ENCODE assay signal across 23 mouse cellular contexts in the genomic region with DNA sequence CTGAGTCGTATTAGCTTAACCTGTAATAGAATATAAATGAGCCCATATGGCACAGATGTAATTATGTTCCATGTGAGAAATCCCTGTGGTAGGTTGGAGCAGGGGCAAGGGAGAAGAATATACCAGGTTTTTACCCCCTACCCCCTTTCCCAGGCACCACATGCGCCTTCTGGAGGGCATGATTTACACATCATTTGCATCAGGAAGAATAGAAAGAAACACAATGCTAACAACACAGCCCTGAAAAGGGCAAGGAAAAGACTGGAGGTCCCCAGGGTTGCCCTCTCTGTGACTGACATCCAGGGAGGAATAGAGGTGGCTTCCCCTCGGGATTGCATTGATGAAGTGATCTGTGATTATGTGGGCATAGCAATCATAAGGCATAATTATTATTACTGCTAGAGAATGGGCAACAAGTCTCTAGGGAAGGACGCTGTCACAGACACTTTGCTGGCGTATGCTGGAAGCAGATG. TPM values are rescaled to one million over a fixed set of nuclear protein-coding genes. Genes with fewer than 3 reads are reported as not detected.
DNase-seq lines count a peak whose midpoint lies in the region; ATAC-seq lines count a peak whose summit lies in the region.
"Had no signal": no experiment of that assay in that cellular context is flagged by ENCODE, and none has a peak within 500 bp of the region (broad histone marks: within the 10 kb centered on the region; RNA-seq: fewer than 3 reads in every experiment).

No protein-coding gene starts in this region.

- peak; percentile 61; the same call in 1 of the 2 replicates for ATAC-seq in forebrain, embryonic 13.5 days
- ATAC-seq in forebrain, embryonic 15.5 days (replicated peaks): no peak
- ATAC-seq in neural tube, embryonic 12.5 days (ENCODE audit: low FRiP score, low read depth): peak; percentile 84
- ATAC-seq in neural tube, embryonic 15.5 days (ENCODE audit: low FRiP score): no peak
- peak; percentile 68 for ATAC-seq in hindbrain, embryonic 16.5 days
- peak; percentile 85 for ATAC-seq in neural tube, embryonic 14.5 days (ENCODE audit: low read depth)
- no peak for ATAC-seq in erythroid progenitor cell, adult 5-6 weeks (replicated peaks; ENCODE audit: low FRiP score, poor library complexity, severe bottlenecking)

- H3K4me2 ChIP-seq in forebrain, embryonic 13.5 days: no peak overlapping the region
- H3K4me2 ChIP-seq in forebrain, embryonic 15.5 days (replicated peaks): no peak overlapping the region
- H3K4me2 ChIP-seq in neural tube, embryonic 12.5 days (replicated peaks): no peak overlapping the region
- no peak overlapping the region for H3K4me2 ChIP-seq in neural tube, embryonic 15.5 days
- H3K4me2 ChIP-seq in hindbrain, embryonic 16.5 days (ENCODE audit: low read length): no peak overlapping the region
- H3K4me2 ChIP-seq in neural tube, embryonic 14.5 days (ENCODE audit: low read depth, low read length): no peak overlapping the region
- H3K4me2 ChIP-seq: heart, embryonic 12.5 days; kidney, embryonic 15.5 days; limb, embryonic 12.5 days; liver, embryonic 13.5 days; lung, embryonic 14.5 days had no signal

- DNase-seq in kidney, adult 11 months: no peak
- DNase-seq: adrenal gland, postnatal 36 days; cerebellum, adult 2 months; gastrocnemius, postnatal 10 days; heart, adult 11 months; heart, postnatal 14 days; liver, embryonic 13.5 days; lung, embryonic 14.5 days; lung, postnatal 36 days; thymus, postnatal 25 days had no signal

- no peaks in the 10 kb centered on the region for H3K27me3 ChIP-seq in forebrain, embryonic 13.5 days
- no peaks in the 10 kb centered on the region for H3K27me3 ChIP-seq in forebrain, embryonic 15.5 days
- 0 out of 2 replicates have a peak, but pooled peaks cover 3% of the 10 kb centered on the region for H3K27me3 ChIP-seq in neural tube, embryonic 12.5 days (replicated peaks)
- H3K27me3 ChIP-seq in neural tube, embryonic 15.5 days (replicated peaks): no peaks in the 10 kb centered on the region
- H3K27me3 ChIP-seq in hindbrain, embryonic 16.5 days (replicated peaks; ENCODE audit: control insufficient read depth, insufficient read depth, low read length): no peaks in the 10 kb centered on the region
- no peaks in the 10 kb centered on the region for H3K27me3 ChIP-seq in neural tube, embryonic 14.5 days (ENCODE audit: control insufficient read depth, insufficient read depth, low read length)
- H3K27me3 ChIP-seq: CH12.LX; heart, embryonic 12.5 days; kidney, embryonic 15.5 days; limb, embryonic 12.5 days; liver, embryonic 13.5 days had no signal

- H3K4me3 ChIP-seq in forebrain, embryonic 13.5 days: no peak overlapping the region
- no peak overlapping the region for H3K4me3 ChIP-seq in forebrain, embryonic 15.5 days
- H3K4me3 ChIP-seq in neural tube, embryonic 12.5 days: no peak overlapping the region
- H3K4me3 ChIP-seq in neural tube, embryonic 15.5 days (replicated peaks): no peak overlapping the region
- no peak overlapping the region for H3K4me3 ChIP-seq in hindbrain, embryonic 16.5 days (ENCODE audit: low read length)
- H3K4me3 ChIP-seq in neural tube, embryonic 14.5 days (ENCODE audit: low read depth, low read length): no peak overlapping the region
- H3K4me3 ChIP-seq: heart, embryonic 12.5 days; kidney, embryonic 15.5 days; limb, embryonic 12.5 days; liver, embryonic 13.5 days had no signal

- H3K4me1 ChIP-seq in forebrain, embryonic 13.5 days: peaks cover 9% of the 10 kb centered on the region
- H3K4me1 ChIP-seq in forebrain, embryonic 15.5 days: peaks cover 10% of the 10 kb centered on the region
- H3K4me1 ChIP-seq in neural tube, embryonic 12.5 days: peaks cover 9% of the 10 kb centered on the region; the same call in 1 of the 2 replicates
- peaks cover 11% of the 10 kb centered on the region for H3K4me1 ChIP-seq in neural tube, embryonic 15.5 days
- peaks cover 4% of the 10 kb centered on the region; the same call in 1 of the 2 replicates for H3K4me1 ChIP-seq in hindbrain, embryonic 16.5 days (ENCODE audit: control insufficient read depth, insufficient read depth, low read depth, low read length)
- H3K4me1 ChIP-seq in neural tube, embryonic 14.5 days (ENCODE audit: control insufficient read depth, insufficient read depth, low read length): no peaks in the 10 kb centered on the region

- no peaks in the 10 kb centered on the region for H3K36me3 ChIP-seq in forebrain, embryonic 13.5 days (ENCODE audit: poor library complexity, severe bottlenecking)
- H3K36me3 ChIP-seq in forebrain, embryonic 15.5 days: no peaks in the 10 kb centered on the region
- no peaks in the 10 kb centered on the region for H3K36me3 ChIP-seq in neural tube, embryonic 12.5 days
- H3K36me3 ChIP-seq in neural tube, embryonic 15.5 days: no peaks in the 10 kb centered on the region
- H3K36me3 ChIP-seq in hindbrain, embryonic 16.5 days (ENCODE audit: control insufficient read depth, insufficient read depth, low read length): no peaks in the 10 kb centered on the region
- no peaks in the 10 kb centered on the region for H3K36me3 ChIP-seq in neural tube, embryonic 14.5 days (ENCODE audit: control insufficient read depth, insufficient read depth, low read length)
- H3K36me3 ChIP-seq: heart, embryonic 12.5 days; kidney, embryonic 15.5 days; limb, embryonic 12.5 days; liver, embryonic 13.5 days had no signal

- WGBS in forebrain, embryonic 13.5 days: 44% methylated on average over 5 of the region's 5 CpGs
- WGBS in forebrain, embryonic 15.5 days: 38% methylated on average over 5 of the region's 5 CpGs
- WGBS in neural tube, embryonic 12.5 days: 30% methylated on average over 5 of the region's 5 CpGs
- WGBS in neural tube, embryonic 15.5 days: 20% methylated on average over 5 of the region's 5 CpGs
- 25% methylated on average over 5 of the region's 5 CpGs for WGBS in hindbrain, embryonic 16.5 days
- 23% methylated on average over 5 of the region's 5 CpGs for whole genome bisulfite sequencing in neural tube, embryonic 14.5 days

- no peaks in the 10 kb centered on the region for H3K9me3 ChIP-seq in forebrain, embryonic 13.5 days (replicated peaks)
- no peaks in the 10 kb centered on the region for H3K9me3 ChIP-seq in forebrain, embryonic 15.5 days
- H3K9me3 ChIP-seq in neural tube, embryonic 12.5 days: no peaks in the 10 kb centered on the region
- H3K9me3 ChIP-seq in neural tube, embryonic 15.5 days (replicated peaks): no peaks in the 10 kb centered on the region
- no peaks in the 10 kb centered on the region for H3K9me3 ChIP-seq in hindbrain, embryonic 16.5 days (ENCODE audit: control insufficient read depth, low read length)
- H3K9me3 ChIP-seq in neural tube, embryonic 14.5 days (ENCODE audit: control insufficient read depth, low read length): no peaks in the 10 kb centered on the region
- H3K9me3 ChIP-seq: heart, embryonic 12.5 days; kidney, embryonic 15.5 days; limb, embryonic 12.5 days; liver, embryonic 13.5 days had no signal

- no peak overlapping the region for H3K27ac ChIP-seq in forebrain, embryonic 13.5 days
- H3K27ac ChIP-seq in forebrain, embryonic 15.5 days (replicated peaks): no peak overlapping the region
- H3K27ac ChIP-seq in neural tube, embryonic 12.5 days: no peak overlapping the region
- no peak overlapping the region for H3K27ac ChIP-seq in neural tube, embryonic 15.5 days (replicated peaks)
- H3K27ac ChIP-seq in hindbrain, embryonic 16.5 days (ENCODE audit: low read depth, low read length): no peak overlapping the region
- no peak overlapping the region for H3K27ac ChIP-seq in neural tube, embryonic 14.5 days (ENCODE audit: low read depth, low read length)
- H3K27ac ChIP-seq: kidney, embryonic 15.5 days; limb, embryonic 12.5 days; liver, embryonic 13.5 days had no signal

- no peak overlapping the region for H3K9ac ChIP-seq in forebrain, embryonic 13.5 days
- no peak overlapping the region for H3K9ac ChIP-seq in forebrain, embryonic 15.5 days (replicated peaks)
- no peak overlapping the region for H3K9ac ChIP-seq in neural tube, embryonic 12.5 days
- no peak overlapping the region for H3K9ac ChIP-seq in neural tube, embryonic 15.5 days (replicated peaks)
- H3K9ac ChIP-seq in hindbrain, embryonic 16.5 days (ENCODE audit: low read depth, low read length): no peak overlapping the region
- H3K9ac ChIP-seq in neural tube, embryonic 14.5 days (replicated peaks; ENCODE audit: low read depth, low read length): no peak overlapping the region
- H3K9ac ChIP-seq: heart, embryonic 12.5 days; kidney, embryonic 15.5 days; limb, embryonic 12.5 days; liver, embryonic 13.5 days; lung, embryonic 14.5 days had no signal

RNA-seq across cellular contexts. Expression of gene Fzd1, which starts 26.1 kb away (rescaled TPM):
- 16.9 and 17.0 TPM in 2 replicates for polyA plus RNA-seq in forebrain, embryonic 13.5 days (2015; fragmentation: Nextera tagmentation; extraction: Ambion mirVana)
- 19.6 and 20.8 TPM in 2 replicates for polyA plus RNA-seq in forebrain, embryonic 15.5 days (2015; fragmentation: Nextera tagmentation; extraction: Ambion mirVana)
- 21.2 and 22.1 TPM in 2 replicates for polyA plus RNA-seq in neural tube, embryonic 12.5 days (2016; fragmentation: Nextera tagmentation; extraction: Ambion mirVana)
- 9.2 and 10.3 TPM in 2 replicates for polyA plus RNA-seq in neural tube, embryonic 15.5 days (2015; fragmentation: Nextera tagmentation; extraction: Ambion mirVana)
- 7.5 and 9.1 TPM in 2 replicates for polyA plus RNA-seq in hindbrain, embryonic 16.5 days (2015; fragmentation: Nextera tagmentation; extraction: Ambion mirVana)
- polyA plus RNA-seq in neural tube, embryonic 14.5 days (2014; fragmentation: Nextera tagmentation; extraction: Ambion mirVana): 8.1 and 11.5 TPM in 2 replicates
- not detected in 2 replicates for total RNA-seq in erythroid progenitor cell, adult 5-6 weeks (2015; ENCODE audit: low replicate concordance)
- not detected in 2 replicates for total RNA-seq in erythroid progenitor cell, adult 5-6 weeks (2017; ENCODE audit: low replicate concordance)
- total RNA-seq: CH12.LX; megakaryocyte-erythroid progenitor cell, adult 5-6 weeks; MEL had no signal

Comparison
In these comparisons a context has a peak if more than half of its experiments do, and no peak if none do; other contexts are left out.
1. ATAC-seq: peak in forebrain, embryonic 13.5 days (single experiment), neural tube, embryonic 12.5 days (single experiment), hindbrain, embryonic 16.5 days (single experiment) and neural tube, embryonic 14.5 days (single experiment); none in forebrain, embryonic 15.5 days (single experiment), neural tube, embryonic 15.5 days (single experiment) and erythroid progenitor cell, adult 5-6 weeks (single experiment).